Mouse (Mus musculus): ENCODE data around the gene Birc6. TPM values are rescaled to one million over a fixed set of nuclear protein-coding genes. Genes with fewer than 3 reads are reported as not detected.

Gene Birc6
- 25.1 and 35.7 TPM in 2 replicates for polyA plus RNA-seq (2011; ENCODE audit: insufficient read depth, insufficient read length, low replicate concordance, missing spikeins)

GRCm38 (mm10) chr17:74527729-74528607 lies at the start of gene Birc6:
Birc6 (plus strand) TSS chr17:74528295.
- WGBS: under 1% methylated on average over 71 of the region's 71 CpGs
- no peaks in the 10 kb centered on the region; the same call in 1 of the 2 replicates for H3K4me1 ChIP-seq (ENCODE audit: control insufficient read depth, insufficient read depth, low read length)
- TF ChIP-seq CTCF (IDR thresholded peaks at IDR 0.05; ENCODE audit: control insufficient read depth, insufficient read depth, low read length) (0 out of 2 replicates have a peak, but pooled peaks have one; percentile 1), POLR2A (IDR thresholded peaks at IDR 0.05; ENCODE audit: borderline replicate concordance, control insufficient read depth, low read depth, low read length) (peak; percentile 91)
- H3K27ac ChIP-seq (ENCODE audit: control insufficient read depth, insufficient read depth, low read depth, low read length, poor library complexity): peak within 1 kb of the TSS; percentile 96
- H3K4me3 ChIP-seq (replicated peaks; ENCODE audit: control insufficient read depth, low read depth, low read length): peak within 1 kb of the TSS; percentile 92

GRCm38 (mm10) chr17:74480361-74481069 lies 47.6 kb upstream of the Birc6 start:
- H3K4me1 ChIP-seq (ENCODE audit: control insufficient read depth, insufficient read depth, low read length): no peaks in the 10 kb centered on the region
- H3K4me3 ChIP-seq (replicated peaks; ENCODE audit: control insufficient read depth, low read depth, low read length): no peak overlapping the region
- WGBS: 80% methylated on average over 14 of the region's 14 CpGs
- no peak overlapping the region for H3K27ac ChIP-seq (ENCODE audit: control insufficient read depth, insufficient read depth, low read depth, low read length, poor library complexity)
- TF ChIP-seq POLR2A (IDR thresholded peaks at IDR 0.05; ENCODE audit: borderline replicate concordance, control insufficient read depth, low read depth, low read length) (no peak), CTCF (IDR thresholded peaks at IDR 0.05; ENCODE audit: control insufficient read depth, insufficient read depth, low read length) (no peak)

- peak within 1 kb of the TSS; percentile 88 for H3K4me3 ChIP-seq (replicated peaks; ENCODE audit: control insufficient read depth, low read depth, low read length)
- no peaks in the 10 kb centered on the region; the same call in 1 of the 2 replicates for H3K4me1 ChIP-seq (ENCODE audit: control insufficient read depth, insufficient read depth, low read length)
- 4% methylated on average over 55 of the region's 58 CpGs for WGBS
- TF ChIP-seq POLR2A (IDR thresholded peaks at IDR 0.05; ENCODE audit: borderline replicate concordance, control insufficient read depth, low read depth, low read length) (peak; percentile 97), CTCF (IDR thresholded peaks at IDR 0.05; ENCODE audit: control insufficient read depth, insufficient read depth, low read length) (no peak)
- H3K27ac ChIP-seq (ENCODE audit: control insufficient read depth, insufficient read depth, low read depth, low read length, poor library complexity): peak within 1 kb of the TSS; percentile 99
These were observed 38.8 kb upstream of the Birc6 start, which contains the start of gene Yipf4 for GRCm38 (mm10) chr17:74489024-74489900. Yipf4 (plus strand) TSS chr17:74489493.

- TF ChIP-seq CTCF (IDR thresholded peaks at IDR 0.05; ENCODE audit: control insufficient read depth, insufficient read depth, low read length): no peak
- no peak for TF ChIP-seq POLR2A (IDR thresholded peaks at IDR 0.05; ENCODE audit: borderline replicate concordance, control insufficient read depth, low read depth, low read length)
- WGBS: under 1% methylated on average over 12 of the region's 12 CpGs
- H3K4me3 ChIP-seq (replicated peaks; ENCODE audit: control insufficient read depth, low read depth, low read length): peak overlapping the region; percentile 88
- H3K27ac ChIP-seq (ENCODE audit: control insufficient read depth, insufficient read depth, low read depth, low read length, poor library complexity): peak overlapping the region; percentile 99
- H3K4me1 ChIP-seq (ENCODE audit: control insufficient read depth, insufficient read depth, low read length): no peaks in the 10 kb centered on the region; the same call in 1 of the 2 replicates
These were observed 38.2 kb upstream of the Birc6 start for GRCm38 (mm10) chr17:74489901-74490220.

GRCm38 (mm10) chr17:74491565-74491964 lies 36.5 kb upstream of the Birc6 start:
- peak overlapping the region; percentile 52 for H3K4me3 ChIP-seq (replicated peaks; ENCODE audit: control insufficient read depth, low read depth, low read length)
- no peak overlapping the region for H3K27ac ChIP-seq (ENCODE audit: control insufficient read depth, insufficient read depth, low read depth, low read length, poor library complexity)
- WGBS: 70% methylated on average over 3 of the region's 3 CpGs

GRCm38 (mm10) chr17:74500204-74500603 lies 27.9 kb upstream of the Birc6 start:
- Histone ChIP-seq H3K4me3 (replicated peaks; ENCODE audit: control insufficient read depth, low read depth, low read length) (no peak overlapping the region), H3K27ac (ENCODE audit: control insufficient read depth, insufficient read depth, low read depth, low read length, poor library complexity) (no peak overlapping the region), H3K4me1 (ENCODE audit: control insufficient read depth, insufficient read depth, low read length) (no peaks in the 10 kb centered on the region)
- no peak for TF ChIP-seq POLR2A (IDR thresholded peaks at IDR 0.05; ENCODE audit: borderline replicate concordance, control insufficient read depth, low read depth, low read length)
- no peak for TF ChIP-seq CTCF (IDR thresholded peaks at IDR 0.05; ENCODE audit: control insufficient read depth, insufficient read depth, low read length)
- 86% methylated on average over 4 of the region's 4 CpGs for WGBS

More at GRCm38 (mm10) chr17:74491565-74491964, 36.5 kb upstream of the Birc6 start:
- H3K4me1 ChIP-seq (ENCODE audit: control insufficient read depth, insufficient read depth, low read length): no peaks in the 10 kb centered on the region; the same call in 1 of the 2 replicates
- TF ChIP-seq CTCF (IDR thresholded peaks at IDR 0.05; ENCODE audit: control insufficient read depth, insufficient read depth, low read length) (no peak), POLR2A (IDR thresholded peaks at IDR 0.05; ENCODE audit: borderline replicate concordance, control insufficient read depth, low read depth, low read length) (no peak)

- Histone ChIP-seq H3K27ac (ENCODE audit: control insufficient read depth, insufficient read depth, low read depth, low read length, poor library complexity) (no peak overlapping the region), H3K4me1 (ENCODE audit: control insufficient read depth, insufficient read depth, low read length) (no peaks in the 10 kb centered on the region), H3K4me3 (replicated peaks; ENCODE audit: control insufficient read depth, low read depth, low read length) (no peak overlapping the region)
- TF ChIP-seq CTCF (IDR thresholded peaks at IDR 0.05; ENCODE audit: control insufficient read depth, insufficient read depth, low read length): no peak
- TF ChIP-seq POLR2A (IDR thresholded peaks at IDR 0.05; ENCODE audit: borderline replicate concordance, control insufficient read depth, low read depth, low read length): no peak
These were observed 27.0 kb upstream of the Birc6 start for GRCm38 (mm10) chr17:74501085-74501484.

Data from bone marrow, adult 2 months (tissue).